Mouse (Mus musculus) kidney, postnatal 4 days (tissue): ENCODE measurements around the gene Nmt1.

Experiments used
- DNase-seq, 2 experiments: peaks; one replicate each; pipeline ENCODE4 v3.0.0; 2021; ENCODE audit warnings: mixed read lengths in 2 of 2

Nmt1 gene

GRCm38 (mm10) chr11:103111881-103112551 is 84.0 kb downstream of the Nmt1 start:
- DNase-seq: peak; percentile 77 to 87

- peak; percentile 32 to 44 for DNase-seq
Observed at GRCm38 (mm10) chr11:103112552-103112912, 84.5 kb downstream of the Nmt1 start.

- DNase-seq: no peak
Observed at GRCm38 (mm10) chr11:103113005-103113404, 85.0 kb downstream of the Nmt1 start.

- no peak for DNase-seq
Observed at GRCm38 (mm10) chr11:103113771-103114170, 85.8 kb downstream of the Nmt1 start.

- DNase-seq: no peak
Observed at GRCm38 (mm10) chr11:103114270-103114943, 86.4 kb downstream of the Nmt1 start.

- peak; percentile 82 to 88 for DNase-seq
Observed at GRCm38 (mm10) chr11:103115163-103116007, 87.4 kb downstream of the Nmt1 start.

GRCm38 (mm10) chr11:103116008-103116818 is 88.2 kb downstream of the Nmt1 start, which contains the start of gene Hexim1:
TSS of gene Hexim1 (plus strand) at chr11:103116231.
- peak; percentile 99 to 100 for DNase-seq

GRCm38 (mm10) chr11:103116959-103117590 is 89.1 kb downstream of the Nmt1 start:
- peak; percentile 83 to 90 for DNase-seq

GRCm38 (mm10) chr11:103117591-103118009 is 89.6 kb downstream of the Nmt1 start:
- peak; percentile 75 to 82 for DNase-seq
